Mouse (Mus musculus) left cerebral cortex, adult 8-10 months (tissue): ENCODE measurements around the gene Cyp4a14. TPM values are rescaled to one million over a fixed set of nuclear protein-coding genes. Genes with fewer than 3 reads are reported as not detected.
A peak's percentile ranks its signal among the peaks of the same experiment; 100 is the strongest.
"Not testable (repeated sequence)": the region's sequence is repeated elsewhere in the genome, so short reads cannot be mapped to it uniquely, and the experiment has no call there.

Source experiments
- DNase-seq, 2 experiments: peaks; one replicate each; pipeline ENCODE4 v3.0.0; 2022; ENCODE audit warnings: low spot score in 2 of 2
- total RNA-seq, 4 experiments: library from RNA; stranded (reverse); gene quantifications; 2 replicates each; pipeline ENCODE4 v1.2.4; 2022

Cyp4a14 gene
- total RNA-seq, result not detected

- no peak for DNase-seq
Observed at GRCm38 (mm10) chr4:115496001-115496400, at the start of gene Cyp4a14. Cyp4a14 (minus strand) TSS chr4:115496142.

GRCm38 (mm10) chr4:115545101-115545500, 49.2 kb upstream of the Cyp4a14 start:
- no peak for DNase-seq

- DNase-seq, result no peak
Observed at GRCm38 (mm10) chr4:115521766-115522165, 25.8 kb upstream of the Cyp4a14 start.

GRCm38 (mm10) chr4:115519444-115519843, 23.5 kb upstream of the Cyp4a14 start:
- no peak for DNase-seq

- DNase-seq, result not testable (repeated sequence)
Observed at GRCm38 (mm10) chr4:115518000-115518399, 22.1 kb upstream of the Cyp4a14 start, which contains the start of gene Cyp4a10. Cyp4a10 (plus strand) TSS chr4:115518264.

- not testable (repeated sequence) for DNase-seq
Observed at GRCm38 (mm10) chr4:115513964-115514363, 18.0 kb upstream of the Cyp4a14 start.

- DNase-seq, result no peak
Observed at GRCm38 (mm10) chr4:115497466-115497865, 1.5 kb upstream of the Cyp4a14 start.

- no peak for DNase-seq
Observed at GRCm38 (mm10) chr4:115481006-115481652, 14.8 kb downstream of the Cyp4a14 start.

GRCm38 (mm10) chr4:115476051-115476450, 19.9 kb downstream of the Cyp4a14 start:
- peak in 1 of 2 experiments; percentile 8 for DNase-seq

GRCm38 (mm10) chr4:115473585-115473984, 22.4 kb downstream of the Cyp4a14 start:
- DNase-seq, result not testable (repeated sequence)

GRCm38 (mm10) chr4:115452304-115452703, 43.6 kb downstream of the Cyp4a14 start, which contains the start of gene Cyp4a30b:
Cyp4a30b (plus strand) TSS chr4:115452604.
- no peak for DNase-seq

GRCm38 (mm10) chr4:115450577-115451137, 45.3 kb downstream of the Cyp4a14 start:
- no peak for DNase-seq

Other genes with a start within 250 kb of the Cyp4a14 start
- not detected for gene Cyp4a12a, start 197.1 kb downstream of the Cyp4a14 start, total RNA-seq
- gene Cyp4a12b, start 84.5 kb downstream of the Cyp4a14 start, total RNA-seq, result under 1 TPM in 1 of 4 experiments, not detected in 3; 0.27 TPM
- not detected for gene Cyp4a30b, start 43.5 kb downstream of the Cyp4a14 start, total RNA-seq
- gene Cyp4a10, start 22.1 kb upstream of the Cyp4a14 start, total RNA-seq, result not detected
- not detected for gene Cyp4a31, start 67.5 kb upstream of the Cyp4a14 start, total RNA-seq
- gene Cyp4a32, start 104.8 kb upstream of the Cyp4a14 start, total RNA-seq, result not detected
- gene Cyp4b1, start 151.6 kb upstream of the Cyp4a14 start, total RNA-seq, result 1 to 10 TPM; 1.7 to 2.8 (median 2.3) TPM
- 10 to 100 TPM; 57.1 to 59.7 (median 57.6) TPM for gene Efcab14, start 241.6 kb upstream of the Cyp4a14 start, total RNA-seq